Mouse (Mus musculus) liver, postnatal 0 days (tissue): ENCODE measurements around the gene Atp1b3.

Source experiments
- CTCF ChIP-seq: sonication (generic); IDR thresholded peaks from 2 replicates; pipeline ENCODE4 v1.5.1; 2016; ENCODE audit warnings: antibody characterized with exemption, low read depth
- EP300 ChIP-seq: IDR thresholded peaks from 2 replicates; pipeline ENCODE4 v1.6.1; 2016; ENCODE audit warnings: antibody characterized with exemption, low read depth, mild to moderate bottlenecking

GRCm38 (mm10) chr9:96324502-96324901 is 39.7 kb downstream of the Atp1b3 start:
- TF ChIP-seq CTCF (no peak), EP300 (no peak)
